Mouse (Mus musculus): ENCODE measurements around the gene Mon2. TPM values are rescaled to one million over a fixed set of nuclear protein-coding genes. Genes with fewer than 3 reads are reported as not detected.
A peak's percentile ranks its signal among the peaks of the same experiment; 100 is the strongest.

Gene Mon2
- total RNA-seq (2021) = 71.8 and 85.9 TPM in 2 replicates
- long read RNA-seq, experiment 1, full-length matches to known transcripts = 11 of 22 reads
- long read RNA-seq, experiment 1, partial matches to known transcripts = 5 of 22 reads
- long read RNA-seq, experiment 1, other reads (novel, unspliced or antisense) = 6 of 22 reads
- long read RNA-seq, experiment 2, full-length matches to known transcripts = 11 of 16 reads
- long read RNA-seq, experiment 2, partial matches to known transcripts = 3 of 16 reads
- long read RNA-seq, experiment 2, other reads (novel, unspliced or antisense) = 2 of 16 reads

GRCm38 (mm10) chr10:123076245-123077023 is at the start of gene Mon2:
Gene Mon2 (minus strand): TSS chr10:123076505.
- peak; percentile 99 for DNase-seq

DNA sequence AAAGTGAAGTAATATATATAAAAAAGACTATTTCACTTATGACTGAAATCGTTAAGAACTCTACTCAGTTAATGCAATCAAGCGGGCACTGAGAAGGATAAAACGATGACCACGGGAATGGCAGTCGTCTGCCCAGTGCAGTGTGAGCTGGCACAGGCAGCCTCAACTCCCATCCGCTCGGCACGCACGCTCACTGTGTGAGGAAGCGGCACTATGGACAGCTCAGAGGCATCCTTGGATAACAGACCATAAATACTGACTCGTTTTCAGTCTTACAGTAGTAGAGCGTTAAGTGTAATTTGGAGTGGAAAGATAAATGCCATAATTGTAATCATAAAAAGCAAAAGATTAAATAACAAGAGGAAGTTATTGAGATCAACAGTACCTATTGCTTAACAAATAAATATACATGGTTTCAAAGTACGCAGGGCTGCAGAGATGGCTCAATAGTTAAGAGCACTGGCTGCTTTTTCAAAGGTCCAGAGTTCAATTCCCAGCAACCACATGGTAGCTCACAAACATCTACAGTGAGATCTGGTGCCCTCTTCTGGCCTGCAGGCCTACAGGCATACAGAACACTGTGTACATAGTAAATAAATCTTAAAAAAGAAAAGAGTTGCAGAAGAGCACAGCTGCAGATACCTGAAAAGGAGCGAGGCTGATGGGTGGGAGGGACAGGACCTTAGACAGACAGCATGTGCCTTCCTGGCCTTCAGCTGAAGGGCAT is 44.5 kb upstream of the Mon2 start:
- DNase-seq = no peak

- DNase-seq = no peak
Observed at GRCm38 (mm10) chr10:123116861-123117260, 40.6 kb upstream of the Mon2 start.

GRCm38 (mm10) chr10:123113466-123113865 is 37.2 kb upstream of the Mon2 start:
- DNase-seq = no peak

GRCm38 (mm10) chr10:123112787-123113168 is 36.5 kb upstream of the Mon2 start:
- no peak for DNase-seq

DNA sequence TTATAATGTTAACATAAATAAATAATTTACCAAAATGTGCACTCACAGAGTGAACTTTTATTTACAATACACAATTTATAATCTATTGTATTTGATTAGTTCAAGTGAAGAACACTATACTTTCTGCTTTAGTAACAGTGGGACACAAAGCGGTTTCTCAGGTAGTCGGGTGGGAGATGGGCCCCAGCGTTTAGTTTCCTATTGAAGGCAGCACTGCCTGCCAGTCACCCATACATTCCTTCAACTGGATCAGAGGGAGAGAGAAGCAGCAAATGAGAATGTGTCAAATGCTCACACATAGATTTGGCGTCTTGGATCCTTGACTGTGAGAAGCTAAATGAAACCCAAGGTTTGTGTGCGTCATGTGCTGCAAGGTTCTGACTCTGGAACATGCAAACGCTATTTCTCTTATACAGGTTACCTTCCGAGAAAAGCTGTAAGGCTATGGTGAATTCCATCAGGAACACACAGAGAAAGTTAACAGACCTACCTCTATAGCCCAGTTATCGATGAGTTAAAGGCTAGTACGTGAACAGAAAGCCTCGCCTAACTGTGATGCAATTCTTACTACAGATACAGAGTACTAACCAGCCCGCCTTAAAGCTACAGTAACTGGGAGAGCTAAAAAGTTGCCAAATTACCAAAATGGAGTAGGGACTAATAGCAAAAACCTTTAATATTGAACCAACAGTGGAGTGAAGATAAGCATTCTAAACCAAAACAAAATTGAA is 35.9 kb upstream of the Mon2 start:
- no peak for DNase-seq

- no peak for DNase-seq
Observed at GRCm38 (mm10) chr10:123110548-123110947, 34.2 kb upstream of the Mon2 start.

- DNase-seq = no peak
Observed at GRCm38 (mm10) chr10:123108527-123108926, 32.2 kb upstream of the Mon2 start.

- no peak for DNase-seq
Observed at GRCm38 (mm10) chr10:123108121-123108520, 31.8 kb upstream of the Mon2 start.

DNA sequence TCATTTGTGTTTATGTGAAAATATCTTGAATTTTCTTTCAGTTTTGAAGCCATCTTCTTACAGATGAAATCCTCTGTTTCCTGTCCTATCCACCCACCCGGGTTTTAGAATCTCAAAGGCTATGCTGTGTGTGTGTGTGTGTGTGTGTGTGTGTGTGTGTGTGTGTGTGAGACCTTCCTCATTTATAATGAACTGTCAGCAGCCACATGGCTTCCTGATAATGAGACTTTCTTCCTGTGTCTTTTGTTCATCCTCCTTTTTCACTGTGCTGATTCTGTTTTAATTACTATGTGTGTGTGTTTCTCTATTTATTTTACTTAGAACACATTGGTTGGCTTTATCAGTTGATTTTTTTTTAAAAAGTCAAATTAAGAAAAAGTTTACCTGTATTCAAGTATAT is 25.0 kb upstream of the Mon2 start:
- DNase-seq = no peak

DNA sequence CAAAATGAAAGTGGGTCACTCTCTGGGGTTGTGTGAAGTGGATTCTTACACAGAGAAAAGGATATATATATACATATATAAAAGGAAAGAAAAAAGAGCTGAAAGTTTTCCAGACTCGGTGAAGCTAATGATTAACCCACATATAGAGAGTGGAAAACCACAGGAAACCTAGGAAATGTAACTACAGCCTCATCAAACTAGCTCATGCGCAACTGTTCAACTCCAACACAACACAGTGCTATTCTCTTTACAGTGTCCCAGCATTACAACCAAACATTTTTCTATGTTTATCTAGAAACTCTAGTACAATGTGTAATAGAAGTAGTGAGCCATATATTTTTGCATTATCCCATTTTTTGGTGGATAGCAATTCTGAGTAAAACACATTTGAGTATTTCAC is 24.3 kb upstream of the Mon2 start:
- no peak for DNase-seq

DNA sequence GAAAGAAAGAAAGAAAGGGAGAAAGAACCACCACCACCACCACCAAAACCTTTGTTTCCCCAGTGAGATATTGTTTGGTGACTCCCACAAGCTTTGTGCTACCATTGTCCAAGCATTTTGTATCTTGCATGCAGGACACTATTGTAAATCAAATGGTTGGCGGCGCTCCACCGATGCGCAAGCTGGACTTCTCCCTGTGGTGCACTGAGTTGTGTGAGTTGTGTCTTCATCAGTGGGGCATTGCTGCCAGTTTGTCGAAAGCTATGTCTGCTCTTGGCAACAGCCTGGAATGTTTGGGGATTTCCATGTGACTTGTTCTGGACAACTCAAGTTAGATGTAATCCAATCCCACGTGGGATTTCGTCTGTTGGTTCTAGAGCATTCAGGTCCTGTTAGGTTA is 18.2 kb upstream of the Mon2 start:
- DNase-seq = peak; percentile 28

- DNase-seq = no peak
Observed at GRCm38 (mm10) chr10:123092577-123092976, 16.3 kb upstream of the Mon2 start.

GRCm38 (mm10) chr10:123091737-123092136 is 15.4 kb upstream of the Mon2 start:
- peak; percentile 67 for DNase-seq

- no peak for DNase-seq
Observed at GRCm38 (mm10) chr10:123089425-123089930, 13.2 kb upstream of the Mon2 start.

DNA sequence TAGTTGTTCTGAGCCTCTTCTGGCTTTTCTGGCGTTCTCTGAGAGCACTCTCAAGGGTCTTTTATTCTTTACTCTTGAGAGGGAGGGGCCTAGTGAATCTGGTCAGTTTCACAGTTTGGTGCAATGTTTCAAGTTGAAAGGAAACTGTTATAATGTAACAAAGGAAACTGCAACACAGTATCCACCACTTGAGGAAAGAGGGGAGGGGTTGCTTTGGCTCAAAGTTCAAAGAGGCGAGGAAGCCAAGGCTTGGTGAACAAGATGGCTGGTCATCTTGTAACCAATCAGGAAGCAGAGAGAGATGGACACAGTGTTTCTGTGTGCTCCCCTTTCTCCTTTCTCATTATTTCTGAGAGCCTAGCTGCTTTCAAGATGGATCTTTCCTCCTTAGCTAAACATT is 10.5 kb upstream of the Mon2 start:
- DNase-seq = no peak

DNA sequence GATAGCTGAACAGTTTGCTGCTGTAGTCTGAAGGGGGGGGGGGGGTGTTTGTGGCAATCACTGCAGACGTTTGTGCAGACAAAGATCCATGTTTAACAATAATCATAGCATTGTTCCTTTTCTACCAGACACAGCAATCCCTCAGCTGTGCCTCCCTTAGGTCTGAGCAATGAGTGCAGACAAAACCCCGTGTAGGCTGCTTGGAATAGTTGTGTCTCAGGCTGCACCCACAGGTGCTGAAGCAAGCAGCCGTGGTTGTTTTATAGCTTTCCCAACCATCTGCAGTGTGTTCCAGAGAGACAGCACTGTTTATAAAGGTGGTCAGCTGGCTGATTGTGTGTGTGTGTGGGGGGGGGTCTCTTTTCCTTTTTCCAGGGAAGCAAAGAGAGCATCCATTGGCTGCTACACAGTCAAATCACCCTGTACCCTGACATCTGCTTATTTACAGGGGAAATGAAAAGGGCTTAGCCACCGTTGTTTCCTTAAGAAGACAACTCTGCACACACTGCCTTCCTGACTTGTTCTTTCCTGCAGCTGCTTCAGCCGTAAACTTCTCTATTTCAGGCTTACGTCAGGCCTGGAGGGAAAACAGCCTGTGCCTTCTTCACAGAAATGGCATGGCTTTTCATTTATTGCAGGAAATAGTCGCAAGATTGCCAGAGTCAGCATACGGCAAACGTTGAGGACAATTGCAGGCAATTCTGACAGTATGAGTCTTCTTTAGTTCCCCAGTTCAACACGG is 8.8 kb upstream of the Mon2 start:
- no peak for DNase-seq

GRCm38 (mm10) chr10:123084307-123084706 is 8.0 kb upstream of the Mon2 start:
- DNase-seq = no peak

DNA sequence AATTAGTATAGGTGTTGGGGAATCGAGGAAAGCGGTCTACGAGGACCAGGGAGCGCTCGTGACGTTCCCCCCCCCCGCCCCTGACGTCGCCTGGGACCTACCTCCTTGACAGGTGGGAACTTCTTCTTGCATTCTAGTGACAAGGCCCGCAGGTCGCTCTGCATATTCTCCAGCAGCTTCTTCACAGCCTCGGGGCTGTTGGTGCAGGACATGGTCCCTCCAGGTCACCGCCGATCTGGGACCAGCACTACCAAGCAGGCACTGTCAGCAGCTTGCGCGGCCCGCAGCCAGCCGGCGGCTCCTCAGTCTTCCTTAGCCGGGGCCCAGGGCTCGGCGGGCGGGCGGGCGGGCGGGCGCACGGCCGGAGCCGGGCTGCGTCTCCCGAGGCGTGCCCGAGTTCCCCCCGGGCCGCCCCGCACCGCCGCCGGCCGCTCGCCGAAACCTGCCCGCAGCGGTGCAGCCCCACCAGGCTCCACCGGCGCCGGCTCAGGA is 508 bp downstream of the Mon2 start:
- no peak for DNase-seq

- DNase-seq = no peak
Observed at GRCm38 (mm10) chr10:123071997-123072396, 4.3 kb downstream of the Mon2 start.

- no peak for DNase-seq
Observed at GRCm38 (mm10) chr10:123063021-123063420, 13.3 kb downstream of the Mon2 start.
